Mouse (Mus musculus): Measurements from ENCODE around the gene Pde4a. TPM values are rescaled to one million over a fixed set of nuclear protein-coding genes. Genes with fewer than 3 reads are reported as not detected.

The Pde4a gene
- polyA plus RNA-seq, 1 experiment, result 7.4 TPM

DNA sequence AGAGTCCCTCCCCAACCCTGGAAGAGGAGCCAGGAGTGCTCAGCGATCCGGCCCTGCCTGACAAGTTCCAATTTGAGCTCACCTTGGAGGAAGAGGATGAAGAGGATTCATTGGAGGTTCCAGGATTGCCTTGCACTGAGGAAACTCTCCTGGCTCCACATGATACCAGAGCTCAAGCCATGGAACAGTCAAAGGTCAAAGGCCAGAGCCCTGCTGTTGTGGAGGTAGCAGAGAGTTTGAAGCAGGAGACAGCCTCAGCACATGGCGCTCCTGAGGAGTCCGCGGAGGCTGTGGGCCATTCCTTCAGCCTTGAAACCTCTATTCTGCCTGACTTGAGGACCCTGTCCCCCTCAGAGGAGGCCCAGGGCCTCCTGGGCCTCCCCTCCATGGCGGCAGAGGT is 45.3 kb downstream of the Pde4a start:
- H3K4me3 ChIP-seq (ENCODE audit: insufficient read depth, poor library complexity, severe bottlenecking), result no peak overlapping the region
- H3K79me3 ChIP-seq (ENCODE audit: low read depth), result no peaks in the 10 kb centered on the region
- TF ChIP-seq FOSL1 (IDR thresholded peaks at IDR 0.05; ENCODE audit: insufficient read depth, low read length, poor library complexity, severe bottlenecking), result no peak
- no peak for TF ChIP-seq MAX (IDR thresholded peaks at IDR 0.05)
- TF ChIP-seq CEBPB (IDR thresholded peaks at IDR 0.05; ENCODE audit: low read depth), result no peak
- TF ChIP-seq MYOD1 (IDR thresholded peaks at IDR 0.05; ENCODE audit: control insufficient read depth, insufficient read length, low read depth), result no peak
- TF ChIP-seq CTCF (IDR thresholded peaks at IDR 0.05; ENCODE audit: control insufficient read depth, insufficient read depth, insufficient read length), result no peak
- no peak for TF ChIP-seq USF1 (IDR thresholded peaks at IDR 0.05; ENCODE audit: low read depth)
- no peak for TF ChIP-seq MYOG (IDR thresholded peaks at IDR 0.05; ENCODE audit: control insufficient read depth, extremely low read depth, insufficient read length)
- H3K36me3 ChIP-seq (ENCODE audit: control insufficient read depth, insufficient read depth), result no peaks in the 10 kb centered on the region
- H3ac ChIP-seq (ENCODE audit: control insufficient read depth, insufficient read length, low read depth), result no peak overlapping the region
- H3K79me2 ChIP-seq (ENCODE audit: control insufficient read depth, insufficient read depth), result no peaks in the 10 kb centered on the region
- H3K27me3 ChIP-seq (ENCODE audit: control insufficient read depth, insufficient read depth, insufficient read length), result no peaks in the 10 kb centered on the region

DNA sequence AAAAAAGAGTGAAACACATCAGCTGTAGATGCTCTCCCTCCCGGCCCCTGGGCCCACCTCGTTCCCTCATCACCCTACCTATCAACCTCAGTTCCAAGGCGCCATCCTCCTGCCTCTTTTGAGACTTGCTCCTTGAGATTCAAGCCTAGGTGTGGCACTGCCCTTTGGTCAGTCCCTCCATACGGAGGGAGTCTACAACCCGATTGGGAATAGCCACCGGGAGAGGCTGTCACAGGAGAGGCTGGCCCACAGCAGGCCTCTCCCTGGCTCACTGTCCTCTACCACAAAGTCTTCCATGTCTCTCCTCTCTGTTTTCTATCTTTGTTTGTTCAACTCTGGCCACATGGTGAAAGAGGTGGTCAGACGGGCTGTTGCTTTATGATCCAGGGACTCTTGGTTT is 46.1 kb downstream of the Pde4a start:
- H3K36me3 ChIP-seq (ENCODE audit: control insufficient read depth, insufficient read depth), result no peaks in the 10 kb centered on the region
- H3K4me3 ChIP-seq (ENCODE audit: insufficient read depth, poor library complexity, severe bottlenecking), result no peak overlapping the region
- H3K79me2 ChIP-seq (ENCODE audit: control insufficient read depth, insufficient read depth), result no peaks in the 10 kb centered on the region
- no peaks in the 10 kb centered on the region for H3K79me3 ChIP-seq (ENCODE audit: low read depth)
- no peak overlapping the region for H3ac ChIP-seq (ENCODE audit: control insufficient read depth, insufficient read length, low read depth)
- TF ChIP-seq MYOD1 (IDR thresholded peaks at IDR 0.05; ENCODE audit: control insufficient read depth, insufficient read length, low read depth) (no peak), MAX (IDR thresholded peaks at IDR 0.05) (no peak), CTCF (IDR thresholded peaks at IDR 0.05; ENCODE audit: control insufficient read depth, insufficient read depth, insufficient read length) (no peak)
- H3K27me3 ChIP-seq (ENCODE audit: control insufficient read depth, insufficient read depth, insufficient read length), result no peaks in the 10 kb centered on the region

DNA sequence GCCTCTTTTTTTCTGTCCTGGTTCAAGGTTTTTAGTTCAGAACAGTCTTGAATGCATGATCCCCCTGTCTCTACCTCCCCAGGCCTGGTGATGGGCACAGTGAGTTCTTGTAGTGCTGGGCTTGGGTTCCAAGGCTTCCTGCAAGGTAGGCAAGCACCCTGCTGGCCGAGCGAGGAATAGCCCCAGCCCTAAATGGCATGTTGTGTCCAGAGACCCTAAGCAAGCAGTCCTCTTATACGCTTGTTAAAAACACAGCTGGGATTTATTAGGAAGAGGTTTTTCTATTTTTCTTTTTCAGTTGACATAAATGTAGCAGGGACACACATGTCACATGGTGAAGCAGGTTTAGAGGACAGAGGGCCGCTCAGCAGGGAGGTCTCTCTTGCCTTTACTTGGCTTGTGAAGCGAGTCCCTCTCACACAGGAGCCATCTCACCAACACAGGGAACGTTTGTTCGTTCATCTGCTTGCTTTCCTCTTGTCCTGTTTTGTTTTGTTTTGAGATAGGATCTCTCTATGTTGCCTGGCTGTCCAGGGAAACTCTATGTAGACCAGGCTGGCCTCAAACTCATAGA is 48.2 kb downstream of the Pde4a start:
- Histone ChIP-seq H3K79me3 (ENCODE audit: low read depth) (no peaks in the 10 kb centered on the region), H3ac (ENCODE audit: control insufficient read depth, insufficient read length, low read depth) (no peak overlapping the region), H3K36me3 (ENCODE audit: control insufficient read depth, insufficient read depth) (no peaks in the 10 kb centered on the region), H3K79me2 (ENCODE audit: control insufficient read depth, insufficient read depth) (no peaks in the 10 kb centered on the region), H3K4me3 (ENCODE audit: insufficient read depth, poor library complexity, severe bottlenecking) (no peak overlapping the region), H3K27me3 (ENCODE audit: control insufficient read depth, insufficient read depth, insufficient read length) (no peaks in the 10 kb centered on the region)
- TF ChIP-seq CEBPB (IDR thresholded peaks at IDR 0.05; ENCODE audit: low read depth) (no peak), MYOG (IDR thresholded peaks at IDR 0.05; ENCODE audit: control insufficient read depth, extremely low read depth, insufficient read length) (no peak), CTCF (IDR thresholded peaks at IDR 0.05; ENCODE audit: control insufficient read depth, insufficient read depth, insufficient read length) (no peak), FOSL1 (IDR thresholded peaks at IDR 0.05; ENCODE audit: insufficient read depth, low read length, poor library complexity, severe bottlenecking) (no peak), MAX (IDR thresholded peaks at IDR 0.05) (no peak), MYOD1 (IDR thresholded peaks at IDR 0.05; ENCODE audit: control insufficient read depth, insufficient read length, low read depth) (no peak), USF1 (IDR thresholded peaks at IDR 0.05; ENCODE audit: low read depth) (no peak)

DNA sequence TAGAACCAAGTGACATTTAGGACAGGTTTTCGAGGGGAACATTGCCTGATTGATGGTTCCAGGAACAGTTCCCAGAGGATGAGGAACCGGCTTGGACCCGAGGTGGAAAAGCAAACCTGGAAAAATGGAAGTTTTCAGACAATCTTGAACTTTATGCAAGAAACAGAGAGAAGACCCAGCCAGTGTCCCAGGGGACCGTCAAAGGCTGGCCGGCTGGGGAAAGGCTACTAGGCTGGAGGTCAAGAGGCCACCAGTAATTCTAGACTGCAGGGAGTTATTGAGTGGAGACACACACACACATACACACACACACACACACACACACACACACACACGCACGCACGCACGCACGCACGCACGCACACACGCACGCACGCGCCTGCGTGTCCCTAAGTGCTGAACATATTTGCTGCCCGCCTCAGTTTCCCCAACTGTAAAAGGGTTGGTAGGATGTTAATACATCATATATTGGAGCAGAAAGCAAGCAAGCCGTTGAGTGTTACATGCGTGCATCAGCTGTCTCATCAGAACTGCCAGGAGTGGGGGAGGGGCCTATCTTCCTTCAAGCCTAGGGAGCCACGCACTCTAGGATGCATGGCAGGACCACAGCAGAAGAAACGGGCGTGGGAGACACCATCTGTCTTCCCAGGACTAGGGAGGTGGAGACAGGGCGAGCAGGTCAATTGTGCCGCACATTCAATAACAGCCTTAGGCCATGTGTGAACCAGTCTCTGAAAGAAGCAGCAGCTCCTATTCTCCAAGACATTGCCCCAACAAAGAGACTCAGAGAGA is 50.7 kb downstream of the Pde4a start:
- H3K36me3 ChIP-seq (ENCODE audit: control insufficient read depth, insufficient read depth), result no peaks in the 10 kb centered on the region
- H3K79me2 ChIP-seq (ENCODE audit: control insufficient read depth, insufficient read depth), result no peaks in the 10 kb centered on the region
- TF ChIP-seq MYOG (IDR thresholded peaks at IDR 0.05; ENCODE audit: control insufficient read depth, extremely low read depth, insufficient read length) (no peak), CEBPB (IDR thresholded peaks at IDR 0.05; ENCODE audit: low read depth) (no peak), CTCF (IDR thresholded peaks at IDR 0.05; ENCODE audit: control insufficient read depth, insufficient read depth, insufficient read length) (no peak), USF1 (IDR thresholded peaks at IDR 0.05; ENCODE audit: low read depth) (no peak), MAX (IDR thresholded peaks at IDR 0.05) (no peak)
- no peak overlapping the region for H3K4me3 ChIP-seq (ENCODE audit: insufficient read depth, poor library complexity, severe bottlenecking)
- H3ac ChIP-seq (ENCODE audit: control insufficient read depth, insufficient read length, low read depth), result no peak overlapping the region
- no peaks in the 10 kb centered on the region for H3K79me3 ChIP-seq (ENCODE audit: low read depth)
- no peaks in the 10 kb centered on the region for H3K27me3 ChIP-seq (ENCODE audit: control insufficient read depth, insufficient read depth, insufficient read length)

DNA sequence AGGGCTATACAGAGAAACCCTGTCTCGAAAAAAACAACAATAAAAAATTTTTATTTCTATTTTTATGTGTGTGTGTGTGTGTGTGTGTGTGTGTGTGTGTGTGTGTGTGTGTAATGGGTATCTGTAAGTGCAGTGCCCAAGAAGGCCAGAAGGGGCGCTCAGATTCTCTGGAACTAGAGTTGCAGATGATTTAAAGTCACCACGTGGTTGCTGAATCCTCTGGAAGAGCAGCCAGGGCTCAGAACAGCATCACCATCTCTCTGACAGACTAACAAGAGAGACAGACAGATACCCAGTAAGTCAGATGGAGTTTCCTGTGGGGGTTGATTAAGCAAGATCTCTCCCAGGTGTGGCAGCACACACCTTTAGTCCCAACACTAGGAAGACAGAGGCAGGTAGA is 54.3 kb downstream of the Pde4a start:
- no peak overlapping the region for H3K4me3 ChIP-seq (ENCODE audit: insufficient read depth, poor library complexity, severe bottlenecking)
- no peaks in the 10 kb centered on the region for H3K79me3 ChIP-seq (ENCODE audit: low read depth)
- H3K79me2 ChIP-seq (ENCODE audit: control insufficient read depth, insufficient read depth), result no peaks in the 10 kb centered on the region
- H3ac ChIP-seq (ENCODE audit: control insufficient read depth, insufficient read length, low read depth), result no peak overlapping the region
- H3K27me3 ChIP-seq (ENCODE audit: control insufficient read depth, insufficient read depth, insufficient read length), result no peaks in the 10 kb centered on the region
- TF ChIP-seq CTCF (IDR thresholded peaks at IDR 0.05; ENCODE audit: control insufficient read depth, insufficient read depth, insufficient read length), result no peak
- TF ChIP-seq MYOD1 (IDR thresholded peaks at IDR 0.05; ENCODE audit: control insufficient read depth, insufficient read length, low read depth), result no peak
- TF ChIP-seq CEBPB (IDR thresholded peaks at IDR 0.05; ENCODE audit: low read depth), result no peak
- TF ChIP-seq USF1 (IDR thresholded peaks at IDR 0.05; ENCODE audit: low read depth), result no peak
- TF ChIP-seq FOSL1 (IDR thresholded peaks at IDR 0.05; ENCODE audit: insufficient read depth, low read length, poor library complexity, severe bottlenecking), result no peak
- TF ChIP-seq MAX (IDR thresholded peaks at IDR 0.05), result no peak
- no peak for TF ChIP-seq MYOG (IDR thresholded peaks at IDR 0.05; ENCODE audit: control insufficient read depth, extremely low read depth, insufficient read length)
- H3K36me3 ChIP-seq (ENCODE audit: control insufficient read depth, insufficient read depth), result no peaks in the 10 kb centered on the region

Measured in C2C12 (cell line).